Mouse (Mus musculus) adrenal gland, adult 2 months (tissue): ENCODE measurements around the gene Mettl16. TPM values are rescaled to one million over a fixed set of nuclear protein-coding genes. Genes with fewer than 3 reads are reported as not detected.

Source experiments
- DNase-seq: peaks from one replicate; pipeline ENCODE4 v3.0.0; 2021
- polyA plus RNA-seq: library from polyadenylated mRNA; depleted of rRNA; stranded (reverse); fragments of >200 nt; gene quantifications from 2 replicates; pipeline ENCODE4 v1.2.3, GENCODE M21; 2012
- total RNA-seq, 2 experiments: library from RNA; stranded (reverse); gene quantifications; 2 replicates each; pipeline ENCODE4 v1.2.3; 2021

Mettl16 gene
- total and polyA plus RNA-seq, 3 experiments: 3.2 to 33.7 (median 33.2) TPM

- peak; percentile 100 for DNase-seq
Measured at GRCm38 (mm10) chr11:74831606-74832451, 61.2 kb downstream of the Mettl16 start.

- peak; percentile 89 for DNase-seq
Measured at GRCm38 (mm10) chr11:74832503-74833143, 62.0 kb downstream of the Mettl16 start.

GRCm38 (mm10) chr11:74833536-74834358, 63.1 kb downstream of the Mettl16 start:
- DNase-seq: peak; percentile 89

DNA sequence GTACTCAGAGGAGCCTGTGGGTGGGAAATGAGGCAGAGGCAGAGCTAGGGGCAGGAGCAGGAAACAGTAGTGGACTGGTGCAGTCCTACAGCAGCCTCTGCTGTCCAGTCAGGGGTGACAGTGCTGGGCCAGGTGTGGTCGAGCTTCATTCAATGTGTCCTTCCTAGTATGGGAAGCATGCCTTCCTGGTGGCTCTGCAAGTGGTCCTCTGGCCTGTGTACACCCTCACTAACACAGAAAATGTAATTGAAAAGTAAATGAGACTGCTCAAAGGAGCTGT, 63.7 kb downstream of the Mettl16 start:
- DNase-seq: no peak

DNA sequence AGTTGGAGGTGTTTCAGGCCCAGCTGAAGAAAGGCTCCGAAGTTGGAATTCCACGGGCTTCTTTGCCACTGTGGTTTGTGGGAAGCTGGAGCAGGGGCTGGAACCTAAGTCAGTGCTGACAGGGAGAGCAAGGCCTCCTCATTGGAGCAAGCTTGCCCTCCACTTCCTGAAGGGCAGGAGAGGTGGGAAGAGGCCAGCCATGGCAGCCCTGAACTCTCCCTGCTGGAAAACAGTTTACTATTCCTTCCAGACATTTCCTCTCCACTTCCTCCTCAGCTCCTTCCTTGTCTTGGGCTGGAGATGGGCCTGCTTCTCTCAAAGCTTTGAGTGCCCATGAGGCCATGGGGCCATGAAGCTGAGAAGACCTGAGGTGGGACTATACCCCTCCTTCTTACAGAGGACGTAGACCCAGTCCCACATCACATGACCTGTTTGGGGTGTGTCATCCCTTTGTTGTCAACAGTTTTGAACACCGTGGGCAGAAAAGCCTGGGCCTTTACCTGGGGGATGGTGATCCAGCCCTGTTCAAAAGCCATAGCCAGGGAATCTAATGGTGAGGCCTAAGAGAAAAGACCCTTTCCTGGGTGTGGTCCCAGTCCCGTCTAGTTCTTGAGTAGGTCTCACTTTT, 64.1 kb downstream of the Mettl16 start:
- peak; percentile 36 for DNase-seq

DNA sequence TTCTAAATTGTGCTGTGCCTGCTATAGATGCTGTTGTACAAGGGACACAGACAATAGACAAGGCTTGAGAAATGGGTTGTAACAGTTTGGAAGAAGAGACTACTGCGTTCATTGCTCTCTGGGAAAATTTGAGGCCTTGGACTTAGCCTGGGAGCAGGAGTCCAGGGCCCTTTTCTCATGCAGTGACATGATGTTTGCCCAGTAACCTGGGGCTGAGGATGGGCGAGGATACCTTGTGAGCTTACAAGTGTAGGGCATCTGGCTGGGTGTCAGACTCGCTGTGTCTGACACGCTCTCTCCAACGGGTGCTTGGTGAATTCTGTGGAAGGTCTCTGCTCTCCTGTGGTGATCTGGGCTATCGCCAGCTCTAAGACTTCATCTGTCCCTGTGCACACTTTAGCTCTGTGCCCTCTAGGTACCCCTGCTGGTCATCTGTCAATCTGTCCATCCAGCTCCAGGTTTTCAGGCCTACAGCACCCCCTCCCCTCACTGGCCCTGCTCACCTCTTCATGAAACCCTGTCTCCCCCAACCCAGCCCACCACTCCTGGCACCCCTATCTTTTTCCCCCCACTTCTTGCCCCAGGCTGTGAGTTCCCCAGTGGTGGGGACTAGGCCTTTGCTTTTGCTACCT, 65.1 kb downstream of the Mettl16 start:
- DNase-seq: peak; percentile 5

DNA sequence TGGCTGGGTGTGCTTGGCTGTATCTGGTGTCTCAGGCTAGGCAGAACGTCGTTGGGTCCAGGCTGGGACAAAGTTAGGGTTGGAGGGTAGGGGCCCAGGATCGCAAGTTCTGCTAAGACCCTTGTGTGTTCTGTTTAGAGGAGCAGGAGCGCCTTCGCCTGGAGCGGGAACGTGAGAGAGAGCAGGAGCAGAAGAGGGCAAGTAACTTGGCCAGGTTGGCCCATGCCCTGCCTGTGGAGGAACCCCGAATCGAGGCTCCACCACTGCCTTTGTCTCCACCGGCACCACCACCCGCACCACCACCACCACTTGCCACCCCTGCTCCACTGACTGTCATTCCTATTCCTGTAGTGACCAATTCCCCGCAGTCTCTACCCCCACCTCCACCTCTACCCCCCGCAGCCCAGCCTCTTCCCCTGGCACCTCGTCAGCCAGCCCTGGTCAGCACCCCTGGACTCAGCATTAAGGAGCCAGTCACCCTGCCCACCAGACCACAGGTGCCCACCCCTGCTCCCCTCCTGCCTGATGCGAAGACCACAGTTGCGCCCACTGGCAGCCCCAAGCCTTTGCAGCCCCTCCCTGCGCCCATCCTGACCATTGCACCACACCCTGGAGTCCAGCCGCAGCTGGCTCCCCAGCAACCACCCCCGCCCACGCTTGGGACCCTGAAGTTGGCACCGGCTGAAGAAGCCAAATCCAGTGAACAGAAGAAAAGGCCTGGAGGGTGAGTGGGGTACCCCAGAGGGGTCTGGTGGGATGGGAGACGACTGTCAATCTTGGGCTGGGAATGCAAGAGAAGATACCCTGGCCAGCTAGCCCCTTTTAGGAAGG, 65.8 kb downstream of the Mettl16 start:
- DNase-seq: peak; percentile 18

DNA sequence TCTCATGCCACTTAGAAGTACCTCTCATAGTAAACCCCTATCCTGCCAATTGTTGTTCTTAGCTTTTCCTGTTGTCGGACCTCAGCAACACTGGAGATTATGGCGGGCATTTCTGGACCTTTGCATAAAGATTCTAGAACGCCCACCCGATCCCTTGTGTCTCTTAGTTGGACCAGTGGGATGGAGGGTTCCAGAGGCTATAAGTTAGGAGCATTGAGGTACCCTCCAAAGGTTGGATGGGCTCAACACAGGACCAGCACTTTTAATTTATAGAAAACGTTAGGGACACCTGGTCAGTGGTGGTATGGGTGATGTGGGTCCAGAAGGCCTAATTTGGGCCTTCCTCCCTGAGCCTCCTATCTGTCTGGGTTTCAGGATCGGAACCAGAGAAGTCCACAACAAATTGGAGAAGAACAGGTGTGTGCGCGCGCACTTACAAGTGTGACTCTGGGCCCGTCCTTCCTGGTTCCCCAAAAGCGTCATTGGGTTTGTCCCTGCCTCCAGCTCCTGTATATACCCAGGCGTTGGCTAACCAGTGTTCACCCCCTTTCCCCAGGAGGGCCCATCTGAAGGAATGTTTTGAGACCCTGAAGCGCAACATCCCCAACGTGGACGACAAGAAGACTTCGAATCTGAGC, 66.5 kb downstream of the Mettl16 start:
- no peak for DNase-seq

DNA sequence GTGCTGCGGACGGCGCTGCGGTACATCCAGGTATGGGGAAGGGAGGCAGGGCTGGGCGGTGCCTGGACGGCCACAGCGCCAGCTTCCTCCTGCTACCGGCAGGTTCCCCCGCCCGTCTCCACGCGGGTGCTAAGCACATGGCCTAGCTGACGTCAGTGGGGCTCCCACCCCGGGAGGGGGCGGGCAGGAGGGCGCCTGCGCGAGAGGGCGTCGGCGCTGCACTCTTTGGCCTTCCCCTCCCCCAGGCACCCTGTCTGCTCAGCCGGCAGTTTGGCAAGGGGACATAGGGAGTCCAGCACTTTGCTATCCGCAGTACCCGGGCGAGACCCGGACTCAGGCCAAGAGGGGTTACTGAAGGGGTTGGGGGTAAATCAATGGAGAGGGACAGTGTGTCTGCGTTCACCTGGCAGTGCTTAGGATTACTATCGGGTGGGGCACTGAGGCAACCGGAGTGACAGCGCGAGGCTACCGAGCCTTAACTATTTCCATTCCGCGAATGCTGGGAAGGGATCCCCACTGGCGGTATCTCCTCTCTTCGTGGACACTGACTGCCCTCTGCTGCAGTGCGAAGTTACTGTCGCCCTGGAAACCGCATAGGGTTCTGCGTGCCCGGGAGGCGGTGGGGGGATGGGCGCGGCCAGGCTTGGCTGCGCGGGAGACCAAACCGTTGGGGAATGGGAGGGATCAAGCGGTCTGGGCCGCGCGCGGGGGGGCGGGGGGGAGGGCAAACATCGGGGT, 67.2 kb downstream of the Mettl16 start:
- peak; percentile 97 for DNase-seq

- DNase-seq: peak; percentile 97
Measured at GRCm38 (mm10) chr11:74838441-74838840, 67.8 kb downstream of the Mettl16 start.

- peak; percentile 64 for DNase-seq
Measured at GRCm38 (mm10) chr11:74838971-74839370, 68.3 kb downstream of the Mettl16 start.

DNA sequence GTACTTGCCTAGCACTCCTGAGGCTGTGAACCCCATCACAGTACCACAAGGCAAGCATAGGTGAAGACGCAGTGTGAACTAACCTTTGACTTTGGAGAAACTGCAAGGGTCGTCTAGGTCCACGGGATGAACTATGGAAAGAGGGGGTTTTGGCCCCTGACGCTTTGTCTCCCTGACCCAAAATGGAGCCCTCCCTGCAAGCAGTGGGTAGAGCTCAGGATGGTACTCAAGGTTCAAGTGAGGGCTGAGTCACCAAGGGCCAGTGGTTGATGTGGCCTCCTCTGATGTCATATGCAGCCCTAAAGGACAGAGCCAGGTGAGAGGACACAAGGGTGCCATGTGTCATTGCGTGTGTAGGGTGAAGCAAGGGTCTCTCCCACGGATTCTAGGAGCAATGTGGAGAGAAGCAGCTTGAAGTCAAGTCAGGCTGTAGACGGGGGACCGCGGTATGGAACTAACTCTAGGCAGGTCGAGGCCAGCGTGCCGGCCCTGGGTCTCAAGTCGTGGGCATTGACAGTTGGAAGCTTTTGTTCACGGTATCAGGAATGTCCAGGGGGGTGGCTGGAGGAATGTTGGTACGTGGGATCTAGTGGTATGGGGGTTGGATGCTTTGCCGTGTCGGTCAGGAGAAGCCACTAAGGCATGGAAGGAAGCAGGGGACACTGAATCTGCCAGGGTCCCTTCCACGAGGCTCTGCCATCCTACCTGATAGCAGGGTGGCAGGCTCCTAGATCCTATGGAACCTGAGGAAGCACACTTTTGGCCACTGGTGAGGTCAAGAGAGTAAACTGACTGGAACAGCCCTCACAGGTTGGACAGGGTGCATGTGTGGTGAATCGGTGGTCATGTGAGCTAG, 69.5 kb downstream of the Mettl16 start:
- DNase-seq: peak; percentile 43

DNA sequence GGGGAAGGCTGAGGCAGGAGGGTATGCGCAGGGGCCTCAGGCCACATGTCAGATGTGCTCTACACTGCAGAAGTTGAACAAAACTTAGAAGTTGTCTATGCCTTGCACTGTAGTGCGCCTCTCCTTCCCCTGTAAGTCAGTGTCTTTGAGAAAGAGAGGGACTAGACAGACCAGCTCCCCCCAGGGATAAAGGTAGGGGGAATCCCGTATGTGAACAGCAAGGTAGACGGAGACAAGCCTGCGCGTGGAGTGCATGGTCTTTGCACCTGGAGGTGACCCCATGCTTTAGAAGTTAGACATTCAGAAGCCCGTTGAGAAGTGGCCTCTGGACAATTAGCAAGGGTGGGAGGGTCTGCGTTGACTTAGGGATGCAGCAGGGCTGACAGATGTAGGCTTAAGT, 70.1 kb downstream of the Mettl16 start:
- DNase-seq: no peak

GRCm38 (mm10) chr11:74841366-74841765, 70.7 kb downstream of the Mettl16 start:
- peak; percentile 80 for DNase-seq

DNA sequence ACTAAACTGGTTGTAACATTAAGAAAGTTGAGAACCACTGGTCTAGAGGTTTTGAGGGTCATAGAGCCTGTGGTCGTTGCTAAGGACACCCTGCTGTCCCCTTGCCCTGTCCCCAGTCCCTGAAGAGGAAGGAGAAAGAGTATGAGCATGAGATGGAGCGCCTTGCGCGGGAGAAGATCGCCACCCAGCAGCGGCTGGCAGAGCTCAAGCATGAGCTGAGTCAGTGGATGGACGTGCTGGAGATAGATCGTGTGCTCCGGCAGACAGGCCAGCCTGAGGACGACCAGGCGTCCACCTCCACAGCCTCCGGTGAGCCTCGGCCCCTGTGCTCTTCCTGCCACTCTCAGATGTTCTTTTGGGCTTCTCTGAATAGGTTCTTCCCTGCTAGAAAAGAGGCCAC, 71.4 kb downstream of the Mettl16 start:
- no peak for DNase-seq

- no peak for DNase-seq
Measured at GRCm38 (mm10) chr11:74842656-74843434, 72.2 kb downstream of the Mettl16 start.

DNA sequence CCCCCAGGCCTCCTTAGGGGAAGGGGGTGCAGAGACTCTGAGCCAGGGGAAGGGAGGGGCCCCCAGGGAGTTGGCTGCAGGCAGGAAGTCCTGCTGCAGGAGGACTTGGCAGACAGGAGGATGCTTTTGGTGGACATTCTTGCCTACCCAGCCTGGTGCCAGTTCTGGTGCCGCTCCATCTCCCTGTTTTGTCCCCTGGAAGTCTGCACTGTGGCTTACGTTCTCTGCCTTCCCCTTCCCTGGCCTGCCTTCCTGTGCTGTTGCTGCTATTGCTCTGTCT, 72.7 kb downstream of the Mettl16 start:
- no peak for DNase-seq

DNA sequence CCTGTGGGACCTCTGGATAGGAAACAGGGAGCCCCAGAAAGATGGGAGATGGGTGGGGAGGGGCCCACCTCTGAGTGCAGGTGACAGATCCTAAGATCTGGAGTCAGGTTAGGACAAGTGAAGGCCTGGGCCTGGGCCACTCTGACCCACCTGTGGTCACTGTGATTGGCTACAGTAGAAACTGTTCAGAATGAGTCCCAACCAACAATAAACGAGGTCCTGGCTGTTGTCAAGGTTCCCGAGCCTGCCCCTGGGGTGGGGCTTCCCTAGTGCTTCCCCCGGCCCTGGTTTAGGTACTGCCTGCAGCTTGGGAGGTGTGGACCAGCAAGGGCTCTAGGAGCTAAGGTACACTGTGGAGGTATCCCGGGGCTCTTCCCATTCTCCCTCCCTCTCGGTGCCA, 73.1 kb downstream of the Mettl16 start:
- DNase-seq: no peak
